Mouse (Mus musculus) mature B cell (primary cell): ENCODE data around the gene Camta1.
"Not testable (repeated sequence)": the region's sequence is repeated elsewhere in the genome, so short reads cannot be mapped to it uniquely, and the experiment has no call there.

Experiments used
- in situ Hi-C: fragments of 300-500 bp; cut with MboI; formaldehyde crosslinking; loops from 2 replicates; pipeline ENCODE4 v1.14.3; 2019

The Camta1 gene

DNA sequence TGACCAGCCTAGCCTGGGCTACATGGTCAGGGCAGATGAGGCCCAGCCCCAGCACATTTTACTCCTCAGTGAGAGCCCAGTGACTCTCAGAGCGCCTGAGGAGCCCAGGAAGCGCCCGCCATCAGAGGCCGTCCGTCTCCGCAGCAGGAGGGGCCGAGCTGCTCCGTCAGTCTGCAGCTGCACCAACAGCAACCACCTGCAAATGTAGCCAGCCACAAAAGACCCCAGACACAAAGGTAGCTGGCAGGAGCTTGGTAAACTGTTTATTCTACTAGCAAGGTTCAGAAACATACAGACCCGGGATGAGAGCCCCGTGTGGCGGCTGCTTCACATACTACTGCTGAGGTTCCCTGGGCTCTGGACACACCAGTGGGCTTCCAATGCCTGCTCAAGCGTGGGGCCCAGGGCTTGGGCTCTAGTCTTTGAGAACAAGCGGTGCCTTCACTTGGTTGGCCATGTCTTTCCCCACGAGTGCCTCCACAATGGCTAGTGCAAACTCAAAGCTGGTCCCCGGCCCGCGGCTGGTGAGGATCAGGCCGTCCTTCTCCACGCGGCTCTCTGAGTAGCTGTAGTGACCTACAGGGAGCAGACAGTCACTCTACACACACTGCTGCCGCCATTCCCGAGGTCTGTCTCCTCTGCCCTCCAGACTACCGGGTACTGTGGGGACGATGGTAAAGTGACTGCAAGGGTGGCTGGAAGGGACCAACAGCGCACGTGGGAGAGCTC, 964.6 kb downstream of the Camta1 start:
- in situ Hi-C loops = loop anchor here (10.0 kb wide), 1 partner anchor 242 kb away; the partner anchor contains the start of gene Slc45a1

DNA sequence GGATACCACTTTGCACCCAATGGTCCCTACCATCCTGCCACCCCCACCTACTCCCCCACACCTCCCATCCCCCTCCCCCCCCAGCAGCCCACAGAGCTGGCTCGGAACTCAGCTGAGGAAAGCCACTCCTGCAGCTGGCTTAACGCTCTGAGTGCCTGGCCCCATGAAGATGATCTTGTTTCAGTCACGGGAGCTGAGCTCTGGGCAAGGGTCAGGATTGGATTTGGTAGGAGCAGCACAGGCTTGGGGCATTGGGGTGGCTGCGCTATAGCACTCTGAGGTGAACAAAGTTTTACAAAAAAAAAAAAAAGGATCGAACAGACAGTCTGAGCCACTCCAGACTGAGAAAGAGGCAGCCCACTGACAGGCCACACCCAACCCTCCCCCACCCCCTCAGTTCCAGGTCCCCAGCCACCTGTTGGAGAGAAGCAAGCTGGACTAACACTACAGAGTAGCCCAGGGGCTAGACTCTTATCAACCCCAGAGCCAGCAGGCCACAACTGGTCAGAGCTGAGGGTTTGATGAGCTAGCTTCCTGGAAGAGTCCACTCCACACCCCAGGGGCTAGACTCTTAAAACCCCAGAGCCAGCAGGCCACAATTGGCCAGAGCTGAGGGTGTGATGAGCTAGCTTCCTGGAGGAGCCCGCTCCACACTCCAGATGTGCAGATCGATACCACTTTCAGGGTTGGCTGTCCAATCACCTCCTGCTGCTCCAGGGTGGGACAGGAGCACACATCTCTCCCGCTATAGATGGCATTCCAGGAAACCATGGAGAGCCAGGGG, 966.8 kb downstream of the Camta1 start:
- in situ Hi-C loops = loop anchor here (10.0 kb wide), 1 partner anchor 240 kb away; the partner anchor contains the start of gene Slc45a1

DNA sequence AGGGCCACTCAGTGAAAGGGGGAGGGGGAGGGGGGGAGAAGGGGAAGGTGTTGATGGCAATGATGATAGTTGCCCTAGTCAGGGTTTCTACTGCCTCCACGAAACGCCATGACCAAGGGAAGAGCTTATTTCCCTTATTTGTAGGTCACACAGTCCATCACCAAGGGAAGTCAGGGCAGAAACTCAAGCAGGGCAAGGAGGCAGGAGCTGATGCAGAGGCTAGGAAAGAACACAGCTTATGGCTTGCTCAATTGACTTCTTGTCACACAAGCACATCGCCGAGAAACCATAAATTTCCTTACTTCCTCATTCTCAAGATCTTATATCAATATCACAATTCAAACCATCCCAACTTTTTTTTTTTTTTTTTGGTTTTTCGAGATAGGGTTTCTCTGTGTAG, 970.4 kb downstream of the Camta1 start:
- in situ Hi-C loops = loop anchor here (10.0 kb wide), 1 partner anchor 237 kb away; the partner anchor contains the start of gene Slc45a1

DNA sequence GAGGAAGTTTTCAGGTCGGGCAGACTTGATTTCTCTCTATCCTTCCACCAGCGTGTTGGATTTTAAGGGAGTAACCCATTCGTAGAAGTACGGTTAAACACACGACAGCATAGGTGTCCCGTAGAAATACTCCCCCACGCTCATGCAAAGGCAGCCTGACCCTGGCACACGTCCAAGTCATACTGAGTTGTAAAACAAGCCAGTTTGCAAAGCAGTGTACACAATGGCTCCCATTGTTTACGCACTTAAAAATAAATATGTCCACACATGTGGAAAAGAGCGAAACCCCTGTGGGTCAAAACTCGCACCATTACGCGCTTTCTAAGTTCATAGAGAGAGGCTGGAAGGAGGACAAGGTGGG, 971.7 kb downstream of the Camta1 start:
- in situ Hi-C loops = loop anchor here (10.0 kb wide), 1 partner anchor 235 kb away; the partner anchor contains the start of gene Slc45a1

DNA sequence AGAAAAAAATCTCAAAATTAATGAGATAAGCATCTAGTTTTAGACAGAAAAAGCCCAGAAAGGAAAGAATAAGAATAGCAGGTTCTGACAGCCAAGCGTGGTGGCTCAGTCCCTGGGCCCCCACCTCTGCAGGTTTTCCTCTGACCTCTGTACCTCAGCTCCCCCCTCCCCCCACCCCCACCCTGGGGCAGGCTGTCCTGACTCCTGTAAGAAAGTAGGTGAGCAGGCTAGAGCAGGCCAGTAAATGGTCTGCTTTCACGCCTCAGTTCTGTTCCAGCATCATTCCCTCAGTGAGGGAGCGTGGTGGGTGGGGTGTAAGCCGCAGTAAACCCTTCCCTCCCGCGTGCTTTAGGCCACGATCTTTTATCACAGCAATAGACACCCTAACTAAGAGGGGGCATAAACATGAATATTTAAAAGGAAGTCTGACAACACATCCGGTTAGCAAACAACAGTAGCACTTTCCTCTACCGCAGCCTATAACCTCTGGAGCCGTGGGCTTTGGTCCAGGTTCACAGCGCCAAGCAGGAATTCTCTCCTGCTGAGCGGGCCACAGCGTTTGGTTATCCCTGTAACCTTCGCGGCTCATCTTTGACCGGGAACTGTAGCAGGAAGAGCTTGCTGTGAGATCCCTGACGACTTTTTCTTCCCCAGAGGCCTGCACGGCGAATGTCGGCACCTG, 972.3 kb downstream of the Camta1 start:
- in situ Hi-C loops = no loop called here

DNA sequence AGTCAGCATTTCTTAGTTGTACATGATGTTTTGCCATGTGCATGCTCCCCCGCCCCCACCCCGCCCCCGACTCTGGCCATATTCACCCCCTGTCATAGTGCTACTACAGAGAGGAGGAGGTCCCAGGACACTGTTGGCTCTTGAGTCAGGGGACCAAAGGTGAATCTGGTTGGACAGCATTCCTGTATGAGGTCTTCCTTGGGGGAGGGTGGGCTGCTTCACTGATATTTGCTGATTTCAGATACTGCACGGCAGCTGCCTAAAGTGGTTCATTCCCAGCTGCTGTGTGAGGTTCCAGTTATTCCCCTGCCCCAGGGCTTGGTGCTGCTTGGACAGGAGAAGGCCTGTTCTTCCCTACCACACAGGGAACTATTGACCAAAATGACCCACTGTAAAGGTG, 973.2 kb downstream of the Camta1 start:
- in situ Hi-C loops = no loop called here

DNA sequence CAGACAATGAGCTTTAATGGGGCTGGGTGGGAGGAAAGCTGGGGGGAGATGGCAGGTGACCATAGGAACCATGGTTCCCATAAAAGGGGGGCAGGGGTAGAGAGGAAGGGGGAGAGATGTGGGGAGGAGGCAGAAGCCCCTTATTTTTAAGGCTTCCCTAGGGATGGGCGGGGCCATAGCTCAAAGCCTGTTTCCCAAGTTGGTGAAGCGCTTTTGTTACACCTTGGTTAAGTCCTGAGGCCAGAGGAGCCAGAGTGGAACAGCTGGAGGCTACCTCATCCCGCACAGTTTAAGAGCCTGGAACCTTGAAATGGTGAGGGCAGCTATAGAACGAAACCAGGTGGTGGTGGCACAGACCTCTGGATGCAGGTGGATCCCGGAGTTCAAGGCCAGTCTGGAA, 973.8 kb downstream of the Camta1 start:
- in situ Hi-C loops = no loop called here

DNA sequence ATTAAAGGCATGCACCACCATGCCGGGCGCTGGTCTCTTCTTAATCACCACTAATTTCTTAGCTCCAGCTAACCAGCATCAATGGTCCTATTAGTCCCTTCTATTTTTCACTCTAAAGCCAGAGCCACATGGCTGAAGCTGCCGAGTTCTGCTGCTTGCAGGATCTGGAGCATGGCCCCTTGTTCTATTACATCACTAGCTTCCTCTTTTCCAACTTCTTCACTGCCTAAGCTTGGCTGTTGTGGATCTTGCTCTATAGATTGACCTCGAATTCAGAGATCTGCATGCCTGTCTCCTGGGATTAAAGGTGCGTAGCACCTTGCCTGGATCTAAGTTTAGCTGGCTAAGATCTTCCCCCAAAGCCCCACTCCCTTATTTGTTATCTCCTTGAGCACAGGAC, 979.0 kb downstream of the Camta1 start:
- in situ Hi-C loops = no loop called here

DNA sequence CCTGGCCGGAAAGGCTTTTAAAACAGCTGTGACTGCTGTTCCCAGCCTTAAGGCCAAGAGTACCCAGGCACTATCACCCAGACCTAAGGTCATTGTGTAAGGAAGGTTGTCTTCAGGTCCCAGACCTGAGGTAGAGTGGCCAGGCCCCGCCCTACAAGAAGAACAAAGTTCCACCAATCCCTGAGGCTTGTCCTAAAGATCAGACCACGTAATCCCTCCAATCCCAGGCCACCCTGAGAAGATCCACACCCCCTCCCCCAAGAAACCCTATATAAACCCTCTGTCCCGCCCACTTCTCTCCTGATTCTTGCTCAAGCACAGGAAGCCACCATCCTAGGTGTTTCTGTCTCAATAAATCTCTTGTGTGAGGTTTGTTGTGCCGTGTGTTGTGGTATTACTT, 981.3 kb downstream of the Camta1 start:
- in situ Hi-C loops = no loop called here

DNA sequence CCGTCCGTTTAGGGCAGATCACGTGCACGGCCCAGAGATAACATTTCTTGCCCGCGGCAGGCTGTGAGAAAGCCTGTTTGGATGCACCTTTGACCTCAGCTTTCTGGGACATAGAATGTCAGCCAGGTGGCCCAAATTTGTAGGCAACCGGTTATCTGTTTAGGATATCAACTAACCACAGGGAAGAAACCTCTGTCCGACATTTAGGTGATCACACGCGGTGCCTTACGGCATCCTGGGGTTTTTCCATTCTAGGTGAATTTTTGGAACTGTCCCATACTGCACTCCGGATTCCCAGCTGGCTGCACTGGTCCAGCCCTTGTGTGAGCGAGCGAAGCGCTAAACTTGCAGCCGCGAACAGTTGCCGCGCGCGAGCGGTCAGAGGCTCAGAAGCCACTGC, 982.0 kb downstream of the Camta1 start:
- in situ Hi-C loops = no loop called here

DNA sequence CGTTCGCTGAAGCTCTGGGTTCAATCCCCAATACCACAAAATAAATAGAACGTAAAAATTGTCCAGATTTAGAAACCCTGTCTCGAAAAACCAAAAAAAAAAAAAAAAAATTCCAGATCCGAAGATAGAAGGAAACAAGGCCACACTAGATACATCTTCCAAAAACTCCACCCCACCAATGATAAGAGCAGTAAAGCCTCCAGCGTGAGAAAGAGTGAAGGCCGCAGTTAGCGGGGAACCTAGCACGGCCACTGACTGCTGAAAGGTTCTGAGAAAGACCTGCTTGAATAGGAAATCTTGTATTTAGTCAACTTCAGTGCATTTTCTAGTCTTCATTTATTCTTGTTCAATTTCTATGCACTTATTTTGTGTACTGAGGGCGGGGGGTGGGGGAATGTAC, 986.3 kb downstream of the Camta1 start:
- in situ Hi-C loops = no loop called here

DNA sequence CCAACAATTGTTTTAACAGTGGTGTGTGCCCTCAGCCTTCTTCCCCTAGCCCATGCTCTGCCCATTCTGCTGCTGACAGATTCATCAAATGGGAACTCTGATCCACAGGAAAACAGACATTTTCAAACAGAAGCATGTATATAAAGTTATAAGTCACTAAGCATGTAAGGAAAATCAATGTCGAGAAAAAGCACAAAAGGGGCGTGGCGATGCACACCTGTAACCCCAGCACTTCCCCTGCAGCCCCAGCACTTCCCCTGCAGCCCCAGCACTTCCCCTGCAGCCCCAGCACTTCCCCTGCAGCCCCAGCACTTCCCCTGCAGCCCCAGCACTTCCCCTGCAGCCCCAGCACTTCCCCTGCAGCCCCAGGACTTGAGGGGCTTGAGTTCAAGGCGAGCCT, 987.3 kb downstream of the Camta1 start:
- in situ Hi-C loops = not testable (repeated sequence)

DNA sequence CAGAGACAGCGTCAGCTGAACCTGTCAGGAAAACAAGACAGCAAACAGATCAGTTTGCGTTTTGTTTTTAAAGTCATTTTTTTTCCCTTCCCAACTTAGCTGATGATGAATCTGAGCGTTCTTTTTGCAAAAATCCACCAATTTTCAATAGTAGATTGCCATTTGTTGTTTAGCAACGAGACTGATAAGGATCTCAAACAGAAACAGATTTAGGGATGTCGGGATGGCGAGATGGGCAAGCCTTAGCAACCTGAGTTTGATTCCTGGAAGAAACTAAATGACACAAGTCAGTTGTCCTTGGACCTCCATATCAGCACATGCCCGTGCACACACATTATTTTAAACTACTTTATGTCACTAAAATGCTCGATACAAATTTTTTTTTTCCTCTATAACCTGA, 989.0 kb downstream of the Camta1 start:
- in situ Hi-C loops = no loop called here

DNA sequence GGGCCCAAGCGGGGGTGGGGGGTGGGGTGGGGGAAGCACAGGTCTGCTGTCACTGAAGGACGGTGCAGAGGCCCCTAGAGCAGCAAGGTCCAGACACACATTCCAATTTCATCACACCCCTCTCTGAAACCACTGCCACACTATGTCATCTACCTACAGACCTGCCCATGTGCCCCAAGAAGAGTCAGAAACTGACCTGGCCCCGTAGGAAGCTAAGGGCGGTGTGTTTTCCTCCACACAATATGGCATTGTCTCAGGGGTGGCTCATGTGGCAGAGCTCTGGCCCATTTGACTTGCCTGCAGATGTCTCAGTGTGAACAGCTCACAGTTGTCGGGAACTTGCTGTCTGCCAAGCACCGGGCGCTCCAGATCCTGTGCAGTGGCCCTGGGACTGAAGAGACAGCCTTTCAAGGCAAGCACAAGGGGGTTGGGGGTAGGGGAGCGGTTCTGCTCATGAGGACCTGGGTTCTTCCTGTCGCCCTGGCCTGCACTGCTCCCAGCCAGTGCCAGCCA, 989.5 kb downstream of the Camta1 start:
- in situ Hi-C loops = no loop called here

DNA sequence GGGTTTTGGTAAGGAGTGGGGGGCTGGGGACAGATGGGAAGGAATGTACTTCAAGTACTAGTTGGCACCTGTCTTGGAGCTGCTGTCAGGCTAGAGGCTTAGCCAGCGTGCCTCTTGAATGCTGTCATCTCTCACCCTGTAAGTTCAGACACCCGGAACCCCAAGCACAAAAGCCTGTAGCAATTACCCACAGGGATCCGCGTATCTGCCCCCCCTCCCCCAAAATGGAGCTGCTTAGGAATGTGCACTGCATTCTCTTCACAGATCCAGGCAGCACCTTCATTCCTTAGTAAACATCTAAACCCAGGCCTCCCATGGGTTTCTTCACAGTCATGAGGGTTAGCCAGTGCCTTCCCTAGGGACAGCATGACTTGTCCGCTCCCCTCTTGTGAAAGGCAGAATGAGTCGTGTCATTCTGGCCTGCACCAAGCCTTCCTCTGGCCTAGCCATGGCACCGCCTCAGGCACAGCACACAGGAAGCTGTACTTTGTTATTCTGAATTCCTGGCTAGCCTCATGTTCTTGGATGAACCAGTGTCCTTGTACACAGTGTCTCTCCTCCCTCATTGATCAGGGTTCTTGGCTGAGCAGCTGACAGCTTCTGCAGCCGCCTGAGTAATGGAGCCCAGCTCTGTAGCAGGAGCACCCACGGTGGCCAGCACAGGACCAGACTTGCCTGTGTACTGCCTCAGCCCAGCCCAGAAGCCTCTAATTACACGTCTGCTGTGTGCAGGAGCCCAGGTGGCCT, 990.1 kb downstream of the Camta1 start:
- in situ Hi-C loops = no loop called here

DNA sequence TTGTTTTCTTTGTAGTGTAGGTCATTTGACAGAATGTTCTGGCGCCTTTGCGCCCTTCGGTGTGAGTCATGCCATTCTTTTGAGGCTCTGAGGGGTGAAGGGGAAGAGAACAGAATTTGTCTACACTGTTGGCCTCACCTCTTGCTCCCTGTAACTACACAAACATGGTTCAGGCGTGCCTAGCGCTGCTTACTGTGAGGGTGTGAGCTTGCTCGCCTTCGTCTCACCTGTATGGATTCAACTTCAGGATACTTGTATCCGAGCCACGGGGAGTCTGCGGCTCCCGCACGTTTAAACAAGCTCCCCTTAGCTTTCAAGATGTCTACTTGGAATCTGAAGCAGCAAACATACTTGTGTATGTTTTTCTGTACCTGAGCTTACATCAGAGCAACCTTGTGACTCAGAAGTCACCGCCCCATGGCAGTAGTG, 990.7 kb downstream of the Camta1 start:
- in situ Hi-C loops = no loop called here

DNA sequence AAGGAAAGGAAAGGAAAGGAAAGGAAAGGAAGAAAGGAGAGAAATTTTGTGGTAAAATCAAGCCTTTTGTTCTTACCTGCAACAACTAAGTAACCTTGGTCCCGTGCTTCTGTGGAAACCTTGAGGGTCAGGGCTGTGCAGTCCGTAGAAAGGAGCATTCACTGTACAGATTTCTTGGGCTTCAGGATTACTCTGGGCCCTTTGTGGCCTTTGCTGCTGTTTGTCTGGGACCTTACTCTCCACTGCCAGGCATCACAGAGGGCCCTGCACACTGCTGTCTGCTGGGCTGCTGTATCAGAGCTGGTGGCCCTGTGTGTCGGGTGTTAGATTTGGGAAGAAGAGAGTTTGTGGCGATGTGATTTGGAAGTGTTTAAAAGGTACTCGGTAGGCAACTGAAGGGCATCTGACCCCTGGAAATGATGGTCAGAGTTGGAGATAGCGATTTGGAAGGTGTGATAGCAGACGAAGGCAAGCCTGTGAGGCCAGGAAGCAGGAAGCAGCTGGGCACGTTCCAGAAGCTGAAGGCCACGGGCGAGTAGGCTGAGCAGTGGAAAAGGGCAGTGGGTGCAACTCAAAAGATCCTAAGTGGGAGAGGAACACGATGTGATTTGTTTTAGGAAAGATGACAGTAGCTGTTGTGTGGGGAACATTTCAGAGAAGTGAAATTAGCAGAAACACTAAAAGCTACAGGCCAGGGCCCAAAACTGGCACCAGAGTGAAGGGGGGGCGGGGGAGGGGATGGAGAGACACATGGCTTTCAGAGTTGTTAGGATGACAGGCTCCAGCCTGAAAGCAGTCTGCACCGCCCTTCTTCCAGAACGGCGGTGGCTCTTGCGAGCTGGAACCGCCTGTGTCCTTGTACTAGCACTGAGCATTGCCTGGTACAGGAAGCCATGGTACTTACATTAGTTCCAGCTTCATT, 992.1 kb downstream of the Camta1 start:
- in situ Hi-C loops = no loop called here

DNA sequence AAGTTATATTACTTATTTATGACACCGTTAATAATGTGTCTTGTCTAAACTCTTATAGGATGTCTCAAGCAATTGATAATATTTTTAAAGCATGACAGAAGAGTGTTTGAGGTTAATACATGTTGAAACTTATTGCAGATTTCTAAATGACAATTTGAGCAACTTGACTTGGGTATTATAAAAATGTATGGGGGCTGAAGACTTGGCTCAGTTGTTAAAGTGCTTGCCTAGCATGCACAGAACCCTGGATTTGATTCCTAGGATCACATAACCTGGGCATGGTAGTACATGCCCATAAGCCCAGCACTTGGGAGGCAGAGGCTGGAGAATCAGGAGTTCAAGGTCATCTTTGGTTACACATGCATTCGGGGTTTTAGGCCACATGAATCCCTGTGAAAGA, 992.8 kb downstream of the Camta1 start:
- in situ Hi-C loops = no loop called here

DNA sequence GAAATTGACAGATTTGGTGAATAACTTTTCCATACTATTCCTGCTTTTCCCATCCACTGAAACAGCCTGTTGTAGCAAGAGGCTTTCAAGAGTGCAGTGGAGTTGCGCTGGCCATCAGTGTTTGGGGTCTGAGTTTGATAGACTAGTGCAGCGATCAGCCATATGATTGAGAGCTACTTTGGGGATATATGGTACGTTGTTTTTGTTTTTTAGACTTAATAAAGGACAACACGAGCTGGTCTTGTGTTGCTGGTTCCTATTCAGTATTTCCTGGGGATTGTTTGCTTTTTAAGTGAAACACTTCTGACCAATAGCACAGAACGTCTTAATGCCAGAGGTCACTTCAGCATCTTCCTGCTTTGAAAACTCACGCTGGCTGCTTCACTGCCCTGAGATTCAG, 993.5 kb downstream of the Camta1 start:
- in situ Hi-C loops = no loop called here
